Mouse (Mus musculus) limb, embryonic 11.5 days (tissue): ENCODE measurements around the gene Hpcal1. TPM values are rescaled to one million over a fixed set of nuclear protein-coding genes. Genes with fewer than 3 reads are reported as not detected.

Source experiments
- ATAC-seq: fragments of 200-750 bp; cut with Nextera tagmentation; 2 replicates; pipeline ENCODE4 v1.8.0; 2017; ENCODE audit warnings: low read depth; ENCODE audit not compliant: insufficient number of reproducible peaks, low FRiP score, low TSS enrichment
- DNase-seq: peaks from one replicate; pipeline ENCODE4 v3.0.0-alpha.2; 2015; ENCODE audit warnings: low spot score
- H3K27ac ChIP-seq: fragments of 300-500 bp; sonication (generic); replicated peaks from 2 replicates; pipeline ENCODE4 v1.5.1; 2014; ENCODE audit warnings: low read depth, mild to moderate bottlenecking, low read length
- H3K27me3 ChIP-seq: fragments of 300-500 bp; sonication (generic); 2 replicates; pipeline ENCODE4 v1.6.1; 2014; ENCODE audit warnings: mild to moderate bottlenecking, low read length, mixed read lengths; ENCODE audit not compliant: control insufficient read depth, insufficient read depth
- H3K36me3 ChIP-seq: fragments of 300-500 bp; sonication (generic); 2 replicates; pipeline ENCODE4 v1.6.1; 2014; ENCODE audit warnings: mild to moderate bottlenecking, low read length, moderate library complexity, mixed read lengths; ENCODE audit not compliant: control insufficient read depth, insufficient read depth
- H3K4me1 ChIP-seq: fragments of 300-500 bp; sonication (generic); 2 replicates; pipeline ENCODE4 v1.6.1; 2014; ENCODE audit warnings: low read length, mixed read lengths; ENCODE audit not compliant: control insufficient read depth, insufficient read depth
- H3K4me2 ChIP-seq: fragments of 300-500 bp; sonication (generic); 2 replicates; pipeline ENCODE4 v1.6.1; 2014; ENCODE audit warnings: low read depth, mild to moderate bottlenecking, moderate library complexity; ENCODE audit not compliant: severe bottlenecking
- H3K4me3 ChIP-seq: fragments of 300-500 bp; sonication (generic); 2 replicates; pipeline ENCODE4 v1.5.1; 2014; ENCODE audit warnings: low read depth, low read length
- H3K9ac ChIP-seq: fragments of 300-500 bp; sonication (generic); 2 replicates; pipeline ENCODE4 v1.6.1; 2014; ENCODE audit warnings: mild to moderate bottlenecking, low read length
- H3K9me3 ChIP-seq: fragments of 300-500 bp; sonication (generic); 2 replicates; pipeline ENCODE4 v1.6.1; 2016; ENCODE audit warnings: low read length; ENCODE audit not compliant: control insufficient read depth
- WGBS: fragments of 180-500 bp; shearing (Covaris S2); extraction: QIAGEN DNeasy Blood & Tissue Kit; methylation state at CpG from one replicate; pipeline ENCODE4 v1.1.7; 2014; 5-methylcytosine and 5-hydroxymethylcytosine counted together
- polyA plus RNA-seq: library from polyadenylated mRNA; unstranded; fragments of >200 nt; fragmentation: Nextera tagmentation; extraction: Ambion mirVana; gene quantifications from 2 replicates; pipeline ENCODE4 v1.2.1, GENCODE M21; 2014

Gene Hpcal1
- polyA plus RNA-seq, 1 experiment from 2014 or later = 31.1 TPM

DNA sequence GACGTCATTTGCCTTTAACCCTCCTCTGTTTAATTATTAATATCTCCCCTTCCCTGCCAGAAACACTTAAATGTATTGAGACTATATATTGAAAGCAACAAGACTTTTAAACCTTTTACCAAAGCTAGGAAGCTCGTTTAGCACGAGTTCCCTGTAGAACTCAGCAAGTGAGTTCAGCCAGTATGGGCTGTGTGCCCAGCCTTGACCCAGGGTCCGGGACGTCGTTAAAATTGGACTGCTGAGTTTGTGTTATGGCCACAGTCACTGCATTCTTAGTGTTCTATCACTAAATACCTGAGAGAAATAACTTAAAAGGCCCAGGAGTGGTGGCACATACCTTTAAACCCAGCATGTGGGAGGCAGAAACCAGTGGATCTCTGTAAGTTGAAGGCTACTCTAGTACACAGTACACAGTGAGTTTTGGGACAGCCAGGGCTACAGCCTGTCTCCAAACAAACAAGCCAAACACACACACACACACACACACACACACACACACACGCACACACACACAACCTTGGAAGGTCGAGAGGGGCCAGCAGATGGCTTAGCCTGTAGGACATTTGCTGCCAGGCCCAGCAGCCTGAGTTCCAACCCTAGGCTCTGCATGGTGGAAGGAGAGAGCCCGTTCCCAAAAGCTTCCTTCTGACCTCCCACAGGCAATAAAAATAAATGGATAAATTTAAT lies 11.7 kb downstream of the Hpcal1 start:
- Histone ChIP-seq H3K27ac (no peak overlapping the region), H3K9me3 (no peaks in the 10 kb centered on the region), H3K4me3 (no peak overlapping the region), H3K27me3 (no peaks in the 10 kb centered on the region), H3K4me2 (no peak overlapping the region), H3K9ac (no peak overlapping the region), H3K36me3 (no peaks in the 10 kb centered on the region), H3K4me1 (0 out of 2 replicates have a peak, but pooled peaks cover 3% of the 10 kb centered on the region)
- 53% methylated on average over 9 of the region's 9 CpGs for WGBS
- ATAC-seq (no peak), DNase-seq (no peak)

- DNase-seq = no peak
- Histone ChIP-seq H3K36me3 (no peaks in the 10 kb centered on the region), H3K4me3 (no peak overlapping the region), H3K9me3 (no peaks in the 10 kb centered on the region), H3K9ac (no peak overlapping the region), H3K27ac (no peak overlapping the region), H3K4me2 (no peak overlapping the region), H3K4me1 (0 out of 2 replicates have a peak, but pooled peaks cover 3% of the 10 kb centered on the region), H3K27me3 (no peaks in the 10 kb centered on the region)
- WGBS = 84% methylated on average over 6 of the region's 6 CpGs
- no peak for ATAC-seq
These were observed 12.3 kb downstream of the Hpcal1 start for GRCm38 (mm10) chr12:17702944-17703335.

GRCm38 (mm10) chr12:17703866-17704265 lies 13.2 kb downstream of the Hpcal1 start:
- DNase-seq = no peak
- Histone ChIP-seq H3K9me3 (no peaks in the 10 kb centered on the region), H3K4me1 (peaks cover 6% of the 10 kb centered on the region; the same call in 1 of the 2 replicates), H3K27ac (no peak overlapping the region), H3K4me3 (no peak overlapping the region), H3K36me3 (no peaks in the 10 kb centered on the region), H3K9ac (no peak overlapping the region), H3K4me2 (no peak overlapping the region), H3K27me3 (no peaks in the 10 kb centered on the region)
- WGBS = 91% methylated on average over 3 of the region's 3 CpGs
- ATAC-seq = no peak

GRCm38 (mm10) chr12:17707472-17707871 lies 16.8 kb downstream of the Hpcal1 start:
- no peaks in the 10 kb centered on the region for H3K36me3 ChIP-seq
- no peak for ATAC-seq
- H3K9ac ChIP-seq = no peak overlapping the region
- no peaks in the 10 kb centered on the region for H3K9me3 ChIP-seq
- H3K27me3 ChIP-seq = no peaks in the 10 kb centered on the region
- H3K4me1 ChIP-seq = peaks cover 35% of the 10 kb centered on the region
- no peak overlapping the region for H3K4me2 ChIP-seq
- H3K27ac ChIP-seq = no peak overlapping the region
- H3K4me3 ChIP-seq = no peak overlapping the region
- DNase-seq = no peak

GRCm38 (mm10) chr12:17709451-17709850 lies 18.8 kb downstream of the Hpcal1 start:
- Histone ChIP-seq H3K9ac (no peak overlapping the region), H3K4me1 (peaks cover 38% of the 10 kb centered on the region), H3K4me2 (peak overlapping the region; percentile 21; the same call in 1 of the 2 replicates), H3K27ac (peak overlapping the region; percentile 66; the same call in 1 of the 2 replicates), H3K27me3 (no peaks in the 10 kb centered on the region), H3K9me3 (no peaks in the 10 kb centered on the region), H3K36me3 (no peaks in the 10 kb centered on the region), H3K4me3 (no peak overlapping the region)
- ATAC-seq (peak; percentile 59; the same call in 1 of the 2 replicates), DNase-seq (peak; percentile 62)
- WGBS = 11% methylated on average over 4 of the region's 4 CpGs

DNA sequence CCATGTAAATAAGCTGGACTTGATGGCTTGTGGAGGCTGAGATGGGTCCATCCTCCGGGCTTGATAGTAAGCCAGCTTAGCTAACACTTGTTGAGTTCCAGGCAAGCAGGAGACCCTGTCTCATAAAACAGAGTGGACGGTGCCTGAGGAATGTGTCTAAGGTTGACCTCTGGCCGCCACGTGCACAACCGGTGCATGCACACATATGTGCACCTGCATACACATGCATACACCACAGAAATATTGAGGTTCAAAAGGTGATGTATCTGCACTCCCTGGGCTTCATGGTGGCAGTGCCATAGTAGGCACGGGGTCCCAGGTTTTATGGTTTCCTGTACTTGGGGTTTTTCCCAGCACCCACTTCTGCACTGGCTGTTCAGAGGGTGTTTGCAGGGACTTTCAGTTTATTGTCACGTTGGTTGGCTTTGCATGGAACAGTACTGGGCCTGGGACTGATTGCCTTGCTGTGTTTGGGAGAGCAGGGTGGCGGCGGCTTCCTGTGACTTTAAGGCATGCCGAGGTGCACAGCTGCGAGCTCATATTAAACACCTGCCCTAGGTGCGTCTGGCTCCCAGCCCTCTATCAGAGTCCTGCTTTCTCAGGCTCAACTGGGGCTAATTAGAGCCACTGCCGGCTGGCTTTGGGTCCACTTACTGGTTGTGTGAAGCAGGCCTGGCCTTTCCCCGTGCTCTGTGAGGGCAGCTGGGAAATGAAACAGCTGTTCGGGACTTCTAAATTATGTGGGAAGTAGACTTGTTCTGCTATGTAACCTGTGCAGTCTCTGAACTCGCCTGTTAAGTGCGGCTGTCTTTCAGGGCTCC lies 19.5 kb downstream of the Hpcal1 start:
- Histone ChIP-seq H3K4me3 (no peak overlapping the region), H3K4me2 (peak overlapping the region; percentile 21), H3K27ac (peak overlapping the region; percentile 66), H3K9ac (no peak overlapping the region), H3K27me3 (no peaks in the 10 kb centered on the region), H3K9me3 (no peaks in the 10 kb centered on the region), H3K4me1 (peaks cover 38% of the 10 kb centered on the region), H3K36me3 (no peaks in the 10 kb centered on the region)
- ATAC-seq = peak; percentile 83
- 12% methylated on average over 17 of the region's 17 CpGs for WGBS
- peak; percentile 86 for DNase-seq

GRCm38 (mm10) chr12:17710747-17711092 lies 20.1 kb downstream of the Hpcal1 start:
- no peak for ATAC-seq
- no peak overlapping the region for H3K9ac ChIP-seq
- peak overlapping the region; percentile 66 for H3K27ac ChIP-seq
- no peaks in the 10 kb centered on the region for H3K9me3 ChIP-seq
- 4% methylated on average over 3 of the region's 3 CpGs for WGBS
- peak overlapping the region; percentile 21 for H3K4me2 ChIP-seq
- no peaks in the 10 kb centered on the region for H3K36me3 ChIP-seq
- peaks cover 38% of the 10 kb centered on the region for H3K4me1 ChIP-seq
- DNase-seq = no peak
- no peak overlapping the region for H3K4me3 ChIP-seq
- no peaks in the 10 kb centered on the region for H3K27me3 ChIP-seq

DNA sequence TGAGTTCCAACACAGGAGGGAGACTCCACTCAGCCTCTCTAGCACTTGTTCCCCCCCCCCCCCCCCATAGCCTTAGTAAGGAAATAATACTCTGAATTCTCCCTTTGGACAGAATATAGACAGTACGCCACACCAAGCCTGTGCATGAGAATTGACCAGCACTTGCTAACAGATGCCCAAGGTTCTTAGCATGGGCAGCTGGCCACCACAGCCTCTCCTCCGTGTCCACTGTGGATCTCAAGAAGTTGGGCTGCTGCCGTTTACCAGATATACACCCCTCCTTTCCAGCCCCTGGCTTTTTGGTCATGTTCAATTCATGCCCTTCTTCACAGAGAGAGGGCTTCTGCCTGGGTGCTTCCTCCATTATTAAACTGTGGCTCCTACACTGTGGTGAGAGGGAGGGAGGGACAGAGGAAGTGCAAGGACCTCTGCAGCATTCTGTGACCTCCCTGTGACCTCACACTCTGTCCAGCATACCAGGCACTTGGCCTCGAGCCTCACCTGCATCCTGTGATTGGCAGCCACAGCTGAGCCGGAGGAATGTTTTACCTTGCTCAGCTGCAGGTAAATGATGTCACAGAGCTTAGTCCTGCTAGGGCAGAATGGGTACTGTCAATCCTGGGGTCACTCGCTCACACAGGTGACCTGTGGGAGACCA lies 21.2 kb downstream of the Hpcal1 start:
- ATAC-seq = no peak

More for the DNA sequence above, 21.2 kb downstream of the Hpcal1 start:
- Histone ChIP-seq H3K9ac (no peak overlapping the region), H3K36me3 (no peaks in the 10 kb centered on the region), H3K4me3 (no peak overlapping the region), H3K4me2 (no peak overlapping the region), H3K4me1 (peaks cover 38% of the 10 kb centered on the region), H3K27ac (no peak overlapping the region), H3K27me3 (no peaks in the 10 kb centered on the region), H3K9me3 (no peaks in the 10 kb centered on the region)
- no peak for DNase-seq
- 50% methylated on average over 6 of the region's 6 CpGs for WGBS
